Mouse (Mus musculus): ENCODE measurements around the gene Susd5.

DNA sequence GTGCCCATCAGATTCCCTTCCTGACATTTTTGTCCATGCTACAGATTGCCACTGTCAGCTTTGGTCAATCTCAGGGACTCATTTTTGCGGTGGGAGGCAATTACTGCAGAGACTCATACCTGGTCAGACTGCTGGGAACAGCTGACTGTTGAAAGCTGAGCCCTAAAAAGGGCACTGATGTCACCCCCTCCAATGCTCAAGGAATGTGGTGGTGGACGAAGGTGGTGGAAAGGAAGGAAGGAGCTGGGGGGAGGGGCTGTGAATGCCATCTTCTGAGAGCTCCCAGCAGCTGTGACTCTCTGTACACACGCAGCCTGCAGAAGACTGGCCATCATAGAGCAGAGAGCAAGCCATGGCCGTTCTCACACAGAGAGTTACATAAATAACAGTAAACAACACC is 34.8 kb upstream of the Susd5 start:
- TF ChIP-seq EP300 (IDR thresholded peaks at IDR 0.05; ENCODE audit: insufficient read depth, low read depth, low read length) (no peak), POLR2A (IDR thresholded peaks at IDR 0.05; ENCODE audit: insufficient read depth, low read depth, low read length) (no peak)

Data from heart, adult 2 months (tissue).